ENCODE assay signal across 8 mouse cellular contexts in the genomic region with DNA sequence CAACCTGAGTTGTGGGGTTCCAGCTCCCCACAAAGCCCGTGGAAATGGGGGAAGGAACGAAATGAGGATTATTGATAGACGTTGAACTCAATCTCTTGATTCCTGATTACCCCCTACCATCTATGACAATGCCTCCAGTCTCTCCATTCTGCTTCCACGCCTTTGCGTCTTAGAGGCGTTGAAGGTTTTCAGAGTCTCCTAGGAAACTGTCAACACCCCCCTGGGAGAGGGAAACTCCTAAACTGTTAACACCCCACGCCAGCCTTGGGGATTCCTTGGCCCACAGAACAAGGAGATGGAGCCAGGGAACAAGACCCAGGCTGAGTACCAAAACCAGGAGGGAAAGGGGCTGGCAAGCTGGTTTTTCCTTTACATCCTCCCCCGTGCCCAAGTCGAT. TPM values are rescaled to one million over a fixed set of nuclear protein-coding genes. Genes with fewer than 3 reads are reported as not detected.
DNase-seq lines count a peak whose midpoint lies in the region; ATAC-seq lines count a peak whose summit lies in the region.

No protein-coding gene starts in this region.

- no peaks in the 10 kb centered on the region for H3K9me3 ChIP-seq in heart, embryonic 14.5 days (ENCODE audit: control insufficient read depth, low read length)
- no peaks in the 10 kb centered on the region for H3K9me3 ChIP-seq in forebrain, embryonic 15.5 days
- no peaks in the 10 kb centered on the region for H3K9me3 ChIP-seq in midbrain, embryonic 12.5 days

- no peak for DNase-seq in heart, postnatal 4 days
- DNase-seq in ZHBTc4 (ENCODE audit: low read depth, low spot score) = peak; percentile 27
- no peak for DNase-seq in urinary bladder, postnatal 25 days (ENCODE audit: low spot score)
- DNase-seq in kidney, postnatal 4 days = no peak
- no peak for DNase-seq in kidney, adult 8-10 months

- no peaks in the 10 kb centered on the region for H3K4me1 ChIP-seq in heart, embryonic 14.5 days (ENCODE audit: control insufficient read depth in 2 of 2, insufficient read depth in 2 of 2, low read length in 2 of 2)
- H3K4me1 ChIP-seq in forebrain, embryonic 15.5 days = peaks cover 37% of the 10 kb centered on the region
- H3K4me1 ChIP-seq in midbrain, embryonic 12.5 days = peaks cover 27% of the 10 kb centered on the region

- no peaks in the 10 kb centered on the region for H3K36me3 ChIP-seq in heart, embryonic 14.5 days (ENCODE audit: control insufficient read depth, insufficient read depth, low read length)
- no peaks in the 10 kb centered on the region for H3K36me3 ChIP-seq in forebrain, embryonic 15.5 days
- H3K36me3 ChIP-seq in midbrain, embryonic 12.5 days = 0 out of 2 replicates have a peak, but pooled peaks cover 6% of the 10 kb centered on the region

- WGBS in heart, embryonic 14.5 days = 11% methylated on average over 9 of the region's 9 CpGs
- WGBS in forebrain, embryonic 15.5 days = 8% methylated on average over 9 of the region's 9 CpGs
- 8% methylated on average over 9 of the region's 9 CpGs for WGBS in midbrain, embryonic 12.5 days

- no peak overlapping the region for H3K27ac ChIP-seq in heart, embryonic 14.5 days (replicated peaks in 1 of 2; ENCODE audit: control insufficient read depth in 1 of 2, insufficient read depth in 1 of 2, low read depth in 2 of 2, low read length in 2 of 2)
- H3K27ac ChIP-seq in forebrain, embryonic 15.5 days (replicated peaks) = peak overlapping the region; percentile 76
- peak overlapping the region; percentile 68 for H3K27ac ChIP-seq in midbrain, embryonic 12.5 days (replicated peaks)

- H3K4me3 ChIP-seq in heart, embryonic 14.5 days (ENCODE audit: control insufficient read depth in 1 of 2, insufficient read depth in 1 of 2, low read depth in 1 of 2, low read length in 2 of 2) = peak overlapping the region; percentile 42 to 45; a peak in 3 of 4 replicates
- H3K4me3 ChIP-seq in forebrain, embryonic 15.5 days = peak overlapping the region; percentile 94
- peak overlapping the region; percentile 84 for H3K4me3 ChIP-seq in midbrain, embryonic 12.5 days

- no peak overlapping the region for H3K9ac ChIP-seq in heart, embryonic 14.5 days (ENCODE audit: low read length)
- peak overlapping the region; percentile 97 for H3K9ac ChIP-seq in forebrain, embryonic 15.5 days (replicated peaks)
- peak overlapping the region; percentile 85 for H3K9ac ChIP-seq in midbrain, embryonic 12.5 days (replicated peaks)

- peak overlapping the region; percentile 75 for H3K4me2 ChIP-seq in heart, embryonic 14.5 days (ENCODE audit: low read length)
- H3K4me2 ChIP-seq in forebrain, embryonic 15.5 days (replicated peaks) = peak overlapping the region; percentile 92
- peak overlapping the region; percentile 88 for H3K4me2 ChIP-seq in midbrain, embryonic 12.5 days (replicated peaks)

- H3K27me3 ChIP-seq in heart, embryonic 14.5 days (ENCODE audit: control insufficient read depth, insufficient read depth, low read length) = peaks cover 50% of the 10 kb centered on the region
- H3K27me3 ChIP-seq in forebrain, embryonic 15.5 days = no peaks in the 10 kb centered on the region
- peaks cover 19% of the 10 kb centered on the region for H3K27me3 ChIP-seq in midbrain, embryonic 12.5 days

- no peak for ATAC-seq in heart, embryonic 14.5 days (ENCODE audit: insufficient number of reproducible peaks, insufficient read depth, low FRiP score, low read depth)
- ATAC-seq in forebrain, embryonic 15.5 days (replicated peaks) = peak; percentile 20
- no peak for ATAC-seq in midbrain, embryonic 12.5 days (ENCODE audit: low FRiP score, low read depth)

RNA-seq across cellular contexts. Expression of a gene that starts 0.4 kb away (rescaled TPM):
- 0.22 and 0.61 TPM in 2 replicates for polyA plus RNA-seq in heart, embryonic 14.5 days (2014; fragmentation: Nextera tagmentation; extraction: Ambion mirVana)
- total RNA-seq in heart, postnatal 4 days (2021) = under 1 TPM; 0.50 to 0.61 TPM
- 42.3 and 44.6 TPM in 2 replicates for polyA plus RNA-seq in forebrain, embryonic 15.5 days (2015; fragmentation: Nextera tagmentation; extraction: Ambion mirVana)
- polyA plus RNA-seq in midbrain, embryonic 12.5 days (2016; fragmentation: Nextera tagmentation; extraction: Ambion mirVana) = 38.7 and 46.3 TPM in 2 replicates

RNA-seq across cellular contexts. Expression of a gene that starts 42.0 kb away (rescaled TPM):
- polyA plus RNA-seq in heart, embryonic 14.5 days (2014; fragmentation: Nextera tagmentation; extraction: Ambion mirVana) = 25.3 and 26.7 TPM in 2 replicates
- total RNA-seq in heart, postnatal 4 days (2021) = 10 to 100 TPM; 12.2 to 12.8 TPM
- polyA plus RNA-seq in forebrain, embryonic 15.5 days (2015; fragmentation: Nextera tagmentation; extraction: Ambion mirVana) = 47.0 and 53.8 TPM in 2 replicates
- polyA plus RNA-seq in midbrain, embryonic 12.5 days (2016; fragmentation: Nextera tagmentation; extraction: Ambion mirVana) = 48.1 and 48.7 TPM in 2 replicates

Comparison
In these comparisons a context has a peak if more than half of its experiments do, and no peak if none do; other contexts are left out.
1. H3K27ac ChIP-seq: peak in forebrain, embryonic 15.5 days (single experiment) and midbrain, embryonic 12.5 days (single experiment); none in heart, embryonic 14.5 days (0 of 2).
2. H3K4me3 ChIP-seq: peak in every context shown above with its lines; median percentile 94 in forebrain, embryonic 15.5 days; 84 in midbrain, embryonic 12.5 days; 44 in heart, embryonic 14.5 days.
3. RNA of a gene that starts 0.4 kb away (polyA plus RNA-seq): 42.3 to 44.6 TPM in forebrain, embryonic 15.5 days and 38.7 to 46.3 TPM in midbrain, embryonic 12.5 days; 0.22 to 0.61 TPM in heart, embryonic 14.5 days; every median in the first group is over 10 times any median in the second.
4. Peak in every context shown above with its lines, with median percentiles within 50 percentile points of each other: H3K4me2 ChIP-seq.